Mouse (Mus musculus) hindbrain, embryonic 16.5 days (tissue): ENCODE measurements at regions not wholly inside any gene's neighbourhood (a gene's known extent, or its start where the extent isn't known, plus 50 kb on each side); places are given as distances from the start of the nearest gene placed in this dataset.

ENCODE experiments used
- ATAC-seq: fragments of 200-750 bp; cut with Nextera tagmentation; 2 replicates; pipeline ENCODE4 v1.8.0; 2017; ENCODE audit warnings: moderate TSS enrichment, moderate library complexity
- H3K27ac ChIP-seq: fragments of 300-500 bp; sonication (generic); 2 replicates; pipeline ENCODE4 v1.5.1; 2014; ENCODE audit warnings: low read depth, mild to moderate bottlenecking, control low read depth, low read length, moderate library complexity
- H3K27me3 ChIP-seq: fragments of 300-500 bp; sonication (generic); replicated peaks from 2 replicates; pipeline ENCODE4 v1.6.1; 2014; ENCODE audit warnings: low read length; ENCODE audit not compliant: control insufficient read depth, insufficient read depth
- H3K36me3 ChIP-seq: fragments of 300-500 bp; sonication (generic); 2 replicates; pipeline ENCODE4 v1.6.1; 2014; ENCODE audit warnings: mild to moderate bottlenecking, low read length, moderate library complexity, mixed read lengths; ENCODE audit not compliant: control insufficient read depth, insufficient read depth
- H3K4me1 ChIP-seq: fragments of 300-500 bp; sonication (generic); 2 replicates; pipeline ENCODE4 v1.6.1; 2014; ENCODE audit warnings: low read depth, low read length; ENCODE audit not compliant: control insufficient read depth, insufficient read depth
- H3K4me2 ChIP-seq: fragments of 300-500 bp; sonication (generic); 2 replicates; pipeline ENCODE4 v1.6.1; 2014; ENCODE audit warnings: mild to moderate bottlenecking, low read length, control low read depth, moderate library complexity
- H3K4me3 ChIP-seq: fragments of 300-500 bp; sonication (generic); 2 replicates; pipeline ENCODE4 v1.5.1; 2014; ENCODE audit warnings: mild to moderate bottlenecking, low read length, control low read depth, moderate library complexity
- H3K9ac ChIP-seq: fragments of 300-500 bp; sonication (generic); 2 replicates; pipeline ENCODE4 v1.6.1; 2014; ENCODE audit warnings: low read depth, mild to moderate bottlenecking, control low read depth, low read length, moderate library complexity
- H3K9me3 ChIP-seq: fragments of 300-500 bp; sonication (generic); 2 replicates; pipeline ENCODE4 v1.6.1; 2014; ENCODE audit warnings: mild to moderate bottlenecking, low read length, moderate library complexity; ENCODE audit not compliant: control insufficient read depth
- WGBS: fragments of 180-500 bp; shearing (Covaris S2); extraction: QIAGEN DNeasy Blood & Tissue Kit; methylation state at CpG from one replicate; pipeline ENCODE4 v1.1.7; 2014; 5-methylcytosine and 5-hydroxymethylcytosine counted together

DNA sequence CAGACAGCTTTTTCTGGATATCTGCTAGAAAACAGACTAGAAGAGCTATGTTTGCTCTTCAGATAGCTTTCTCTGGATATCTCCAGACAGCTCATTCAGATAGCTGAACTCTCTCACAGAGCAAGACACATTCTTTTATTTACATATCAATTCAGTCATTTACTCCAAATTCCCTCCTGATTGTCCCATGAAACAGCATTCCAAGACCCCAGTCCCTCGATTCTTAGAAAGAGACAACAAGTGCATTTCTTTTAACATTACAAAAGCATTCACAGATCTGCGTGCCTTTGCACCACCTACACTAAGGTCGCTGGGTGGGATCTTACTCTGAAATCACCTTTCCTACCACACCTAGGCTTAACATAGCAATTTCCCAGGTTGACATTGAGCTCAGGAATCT is 1039.5 kb upstream of the Ddx18 start:
- no peak for ATAC-seq
- Histone ChIP-seq H3K27me3 (no peaks in the 10 kb centered on the region), H3K4me3 (no peak overlapping the region), H3K36me3 (no peaks in the 10 kb centered on the region), H3K4me1 (no peaks in the 10 kb centered on the region), H3K9ac (no peak overlapping the region), H3K27ac (no peak overlapping the region), H3K9me3 (no peaks in the 10 kb centered on the region), H3K4me2 (no peak overlapping the region)
- WGBS = 53% methylated on average over 3 of the region's 3 CpGs

GRCm38 (mm10) chr1:122575954-122576353 is 1008.2 kb upstream of the Ddx18 start:
- Histone ChIP-seq H3K4me3 (no peak overlapping the region), H3K36me3 (no peaks in the 10 kb centered on the region), H3K4me1 (no peaks in the 10 kb centered on the region), H3K27ac (no peak overlapping the region), H3K9me3 (no peaks in the 10 kb centered on the region), H3K27me3 (no peaks in the 10 kb centered on the region), H3K9ac (no peak overlapping the region), H3K4me2 (no peak overlapping the region)
- WGBS = 73% methylated on average over 4 of the region's 4 CpGs
- ATAC-seq = no peak

DNA sequence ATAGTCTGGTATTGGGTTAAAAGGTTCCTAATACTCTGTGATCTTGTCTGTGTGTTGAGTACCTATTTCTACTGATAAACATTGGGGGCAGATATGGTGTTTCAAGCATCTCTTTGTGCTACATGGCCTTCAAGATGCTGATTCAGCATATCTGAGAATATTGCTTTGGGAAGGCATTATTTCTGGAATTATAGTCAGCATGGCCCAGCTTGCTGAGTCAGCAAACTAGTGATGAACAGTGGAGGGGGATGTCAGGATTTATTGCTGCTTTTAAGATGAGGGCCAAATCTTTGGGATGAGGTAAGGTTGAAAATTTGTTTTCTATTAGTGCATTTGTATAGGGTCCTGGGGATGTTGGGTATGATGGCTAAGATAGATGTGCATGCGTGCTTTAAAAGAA is 983.8 kb upstream of the Ddx18 start:
- H3K27me3 ChIP-seq = no peaks in the 10 kb centered on the region
- no peak overlapping the region for H3K27ac ChIP-seq
- H3K9ac ChIP-seq = no peak overlapping the region
- H3K9me3 ChIP-seq = no peaks in the 10 kb centered on the region; the same call in 1 of the 2 replicates
- no peaks in the 10 kb centered on the region for H3K4me1 ChIP-seq
- H3K4me3 ChIP-seq = no peak overlapping the region
- WGBS = 97% methylated on average over 1 of the region's 1 CpGs
- H3K36me3 ChIP-seq = no peaks in the 10 kb centered on the region
- no peak for ATAC-seq
- H3K4me2 ChIP-seq = no peak overlapping the region

GRCm38 (mm10) chr1:122509580-122509979 is 941.8 kb upstream of the Ddx18 start:
- no peaks in the 10 kb centered on the region for H3K9me3 ChIP-seq
- H3K36me3 ChIP-seq = no peaks in the 10 kb centered on the region
- no peaks in the 10 kb centered on the region for H3K4me1 ChIP-seq
- H3K4me3 ChIP-seq = no peak overlapping the region
- ATAC-seq = no peak
- H3K27ac ChIP-seq = no peak overlapping the region
- H3K4me2 ChIP-seq = no peak overlapping the region
- no peaks in the 10 kb centered on the region for H3K27me3 ChIP-seq
- 77% methylated on average over 2 of the region's 2 CpGs for WGBS
- H3K9ac ChIP-seq = no peak overlapping the region

DNA sequence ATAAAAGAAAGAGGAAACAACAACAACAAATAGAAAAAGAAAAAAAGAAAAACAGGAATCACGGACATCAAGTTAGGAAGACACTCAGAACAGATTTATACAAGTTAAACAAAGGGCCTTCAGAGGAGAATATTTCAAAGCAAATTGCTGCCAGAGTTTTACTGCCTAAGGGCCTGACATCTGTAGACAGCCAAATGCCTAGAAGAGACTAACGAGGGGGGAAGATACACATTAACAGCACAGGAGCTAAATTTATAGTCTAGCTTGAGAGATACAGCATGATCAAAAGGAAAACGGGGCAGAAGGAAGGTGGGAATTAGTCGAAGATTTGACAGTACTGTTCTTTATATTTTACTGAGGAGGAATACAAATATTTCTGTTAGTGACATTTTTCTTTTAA is 933.9 kb upstream of the Ddx18 start:
- ATAC-seq = no peak
- Histone ChIP-seq H3K4me1 (no peaks in the 10 kb centered on the region), H3K9ac (no peak overlapping the region), H3K27me3 (no peaks in the 10 kb centered on the region), H3K27ac (no peak overlapping the region), H3K4me3 (no peak overlapping the region), H3K9me3 (no peaks in the 10 kb centered on the region), H3K36me3 (no peaks in the 10 kb centered on the region), H3K4me2 (no peak overlapping the region)
- WGBS = 47% methylated on average over 4 of the region's 4 CpGs

DNA sequence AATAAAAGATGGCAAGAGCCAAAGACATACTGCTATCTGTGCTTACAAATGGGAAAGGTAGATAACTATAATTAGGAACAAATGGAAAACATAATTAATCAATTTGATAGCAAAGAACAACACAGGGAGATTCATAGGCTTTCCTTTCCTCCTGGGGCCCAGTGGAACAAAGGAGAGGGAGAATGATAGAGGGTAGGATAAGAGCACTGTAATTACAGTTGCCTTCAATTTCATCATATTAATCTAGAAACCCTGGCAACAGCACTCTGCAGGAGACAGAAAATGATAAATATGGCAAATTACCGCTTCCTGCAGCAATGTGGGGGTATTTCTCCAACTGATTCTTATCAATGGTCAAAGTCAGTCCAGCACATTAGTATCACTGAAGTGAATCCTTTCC is 910.2 kb upstream of the Ddx18 start:
- H3K36me3 ChIP-seq = no peaks in the 10 kb centered on the region
- no peaks in the 10 kb centered on the region for H3K4me1 ChIP-seq
- H3K9me3 ChIP-seq = no peaks in the 10 kb centered on the region
- H3K9ac ChIP-seq = no peak overlapping the region
- H3K4me2 ChIP-seq = no peak overlapping the region
- no peak overlapping the region for H3K4me3 ChIP-seq
- 46% methylated on average over 1 of the region's 1 CpGs for WGBS
- no peak overlapping the region for H3K27ac ChIP-seq
- 0 out of 2 replicates have a peak, but pooled peaks have one; percentile 68 for ATAC-seq
- no peaks in the 10 kb centered on the region for H3K27me3 ChIP-seq

GRCm38 (mm10) chr1:122463931-122464330 is 896.1 kb upstream of the Ddx18 start:
- Histone ChIP-seq H3K4me3 (no peak overlapping the region), H3K27ac (no peak overlapping the region), H3K9ac (no peak overlapping the region), H3K27me3 (no peaks in the 10 kb centered on the region), H3K9me3 (no peaks in the 10 kb centered on the region; the same call in 1 of the 2 replicates), H3K4me2 (no peak overlapping the region), H3K36me3 (no peaks in the 10 kb centered on the region), H3K4me1 (no peaks in the 10 kb centered on the region)
- ATAC-seq = peak; percentile 86; the same call in 1 of the 2 replicates
- 60% methylated on average over 3 of the region's 3 CpGs for WGBS

GRCm38 (mm10) chr1:122459056-122459455 is 891.3 kb upstream of the Ddx18 start:
- 68% methylated on average over 2 of the region's 2 CpGs for WGBS
- Histone ChIP-seq H3K9me3 (no peaks in the 10 kb centered on the region), H3K36me3 (no peaks in the 10 kb centered on the region)

DNA sequence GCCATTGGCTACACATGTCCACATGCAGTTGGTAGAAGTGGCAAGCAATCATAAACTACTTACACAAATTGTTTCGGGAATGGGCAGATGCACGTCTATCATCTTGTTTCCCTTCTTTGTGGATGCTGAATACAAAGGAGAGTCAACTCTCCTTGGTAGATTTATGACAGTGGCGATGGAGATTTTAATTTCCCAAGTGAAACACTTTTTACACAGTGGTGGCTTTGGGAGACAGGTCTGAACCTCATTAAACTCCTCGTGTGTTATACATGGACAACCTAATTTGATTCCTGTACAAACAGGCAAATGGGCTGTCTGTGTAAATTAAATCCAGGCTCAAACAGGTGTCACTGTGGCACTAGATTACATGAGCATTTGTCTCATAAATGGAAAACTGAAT is 887.1 kb upstream of the Ddx18 start:
- H3K36me3 ChIP-seq = no peaks in the 10 kb centered on the region
- H3K27ac ChIP-seq = no peak overlapping the region
- H3K9ac ChIP-seq = no peak overlapping the region
- no peak overlapping the region for H3K4me3 ChIP-seq
- H3K27me3 ChIP-seq = no peaks in the 10 kb centered on the region
- no peak overlapping the region for H3K4me2 ChIP-seq
- ATAC-seq = no peak; the same call in 1 of the 2 replicates
- H3K9me3 ChIP-seq = no peaks in the 10 kb centered on the region
- WGBS = 52% methylated on average over 4 of the region's 4 CpGs
- H3K4me1 ChIP-seq = no peaks in the 10 kb centered on the region

More at GRCm38 (mm10) chr1:122459056-122459455, 891.3 kb upstream of the Ddx18 start:
- Histone ChIP-seq H3K27ac (no peak overlapping the region), H3K4me1 (no peaks in the 10 kb centered on the region), H3K4me2 (no peak overlapping the region), H3K4me3 (no peak overlapping the region), H3K27me3 (no peaks in the 10 kb centered on the region), H3K9ac (no peak overlapping the region)
- ATAC-seq = no peak

GRCm38 (mm10) chr1:122453617-122454016 is 885.8 kb upstream of the Ddx18 start:
- H3K27ac ChIP-seq = no peak overlapping the region
- H3K9me3 ChIP-seq = no peaks in the 10 kb centered on the region
- no peaks in the 10 kb centered on the region for H3K36me3 ChIP-seq
- ATAC-seq = 0 out of 2 replicates have a peak, but pooled peaks have one; percentile 40
- H3K9ac ChIP-seq = no peak overlapping the region
- H3K4me1 ChIP-seq = no peaks in the 10 kb centered on the region
- H3K27me3 ChIP-seq = no peaks in the 10 kb centered on the region
- H3K4me3 ChIP-seq = no peak overlapping the region
- H3K4me2 ChIP-seq = no peak overlapping the region
- 54% methylated on average over 3 of the region's 3 CpGs for WGBS
